Mouse (Mus musculus): Measurements from ENCODE around the gene Ptpro.

Ptpro gene

GRCm38 (mm10) chr6:137331826-137332225 is 79.7 kb downstream of the Ptpro start:
- no peak overlapping the region for H3K4me3 ChIP-seq (replicated peaks; ENCODE audit: low read length)
- TF ChIP-seq CTCF (conservative IDR thresholded peaks at IDR 0.05; ENCODE audit: low read length) (no peak), NANOG (IDR thresholded peaks at IDR 0.05; ENCODE audit: borderline replicate concordance, low read length) (no peak), POU5F1 (IDR thresholded peaks at IDR 0.05; ENCODE audit: borderline replicate concordance, low read length) (no peak)

GRCm38 (mm10) chr6:137339071-137339470 is 87.0 kb downstream of the Ptpro start:
- Histone ChIP-seq H3K27me3 (ENCODE audit: insufficient read depth, low read length) (no peaks in the 10 kb centered on the region), H3K4me3 (replicated peaks; ENCODE audit: low read length) (no peak overlapping the region), H3K4me1 (replicated peaks; ENCODE audit: low read depth, low read length) (no peaks in the 10 kb centered on the region), H3K36me3 (ENCODE audit: insufficient read depth, low read length) (no peaks in the 10 kb centered on the region), H3K9me3 (ENCODE audit: low read length) (no peaks in the 10 kb centered on the region)
- no peak for TF ChIP-seq CTCF (conservative IDR thresholded peaks at IDR 0.05; ENCODE audit: low read length)
- TF ChIP-seq NANOG (IDR thresholded peaks at IDR 0.05; ENCODE audit: borderline replicate concordance, low read length), result no peak
- no peak for TF ChIP-seq POU5F1 (IDR thresholded peaks at IDR 0.05; ENCODE audit: borderline replicate concordance, low read length)

More at GRCm38 (mm10) chr6:137331826-137332225, 79.7 kb downstream of the Ptpro start:
- Histone ChIP-seq H3K27me3 (ENCODE audit: insufficient read depth, low read length) (no peaks in the 10 kb centered on the region), H3K9me3 (ENCODE audit: low read length) (peaks cover 16% of the 10 kb centered on the region), H3K36me3 (ENCODE audit: insufficient read depth, low read length) (no peaks in the 10 kb centered on the region), H3K4me1 (replicated peaks; ENCODE audit: low read depth, low read length) (no peaks in the 10 kb centered on the region)

- Histone ChIP-seq H3K4me3 (replicated peaks; ENCODE audit: low read length) (no peak overlapping the region), H3K36me3 (ENCODE audit: insufficient read depth, low read length) (no peaks in the 10 kb centered on the region), H3K4me1 (replicated peaks; ENCODE audit: low read depth, low read length) (no peaks in the 10 kb centered on the region), H3K27me3 (ENCODE audit: insufficient read depth, low read length) (no peaks in the 10 kb centered on the region), H3K9me3 (ENCODE audit: low read length) (no peaks in the 10 kb centered on the region)
- TF ChIP-seq CTCF (conservative IDR thresholded peaks at IDR 0.05; ENCODE audit: low read length), result no peak
- no peak for TF ChIP-seq POU5F1 (IDR thresholded peaks at IDR 0.05; ENCODE audit: borderline replicate concordance, low read length)
- TF ChIP-seq NANOG (IDR thresholded peaks at IDR 0.05; ENCODE audit: borderline replicate concordance, low read length), result no peak
Observed at GRCm38 (mm10) chr6:137343688-137344441, 91.7 kb downstream of the Ptpro start.

- Histone ChIP-seq H3K27me3 (ENCODE audit: insufficient read depth, low read length) (no peaks in the 10 kb centered on the region), H3K4me3 (replicated peaks; ENCODE audit: low read length) (no peak overlapping the region), H3K36me3 (ENCODE audit: insufficient read depth, low read length) (no peaks in the 10 kb centered on the region), H3K9me3 (ENCODE audit: low read length) (no peaks in the 10 kb centered on the region), H3K4me1 (replicated peaks; ENCODE audit: low read depth, low read length) (no peaks in the 10 kb centered on the region)
- no peak for TF ChIP-seq POU5F1 (IDR thresholded peaks at IDR 0.05; ENCODE audit: borderline replicate concordance, low read length)
- no peak for TF ChIP-seq NANOG (IDR thresholded peaks at IDR 0.05; ENCODE audit: borderline replicate concordance, low read length)
- TF ChIP-seq CTCF (conservative IDR thresholded peaks at IDR 0.05; ENCODE audit: low read length), result no peak
Observed at GRCm38 (mm10) chr6:137360166-137360565, 108.0 kb downstream of the Ptpro start.

- TF ChIP-seq POU5F1 (IDR thresholded peaks at IDR 0.05; ENCODE audit: borderline replicate concordance, low read length), result no peak
- TF ChIP-seq NANOG (IDR thresholded peaks at IDR 0.05; ENCODE audit: borderline replicate concordance, low read length), result no peak
- TF ChIP-seq CTCF (conservative IDR thresholded peaks at IDR 0.05; ENCODE audit: low read length), result no peak
- H3K4me3 ChIP-seq (replicated peaks; ENCODE audit: low read length), result no peak overlapping the region
Observed at GRCm38 (mm10) chr6:137362216-137362615, 110.1 kb downstream of the Ptpro start.

GRCm38 (mm10) chr6:137364681-137365080 is 112.6 kb downstream of the Ptpro start:
- Histone ChIP-seq H3K27me3 (ENCODE audit: insufficient read depth, low read length) (no peaks in the 10 kb centered on the region), H3K36me3 (ENCODE audit: insufficient read depth, low read length) (no peaks in the 10 kb centered on the region), H3K9me3 (ENCODE audit: low read length) (no peaks in the 10 kb centered on the region), H3K4me1 (replicated peaks; ENCODE audit: low read depth, low read length) (no peaks in the 10 kb centered on the region), H3K4me3 (replicated peaks; ENCODE audit: low read length) (no peak overlapping the region)
- TF ChIP-seq CTCF (conservative IDR thresholded peaks at IDR 0.05; ENCODE audit: low read length) (no peak), NANOG (IDR thresholded peaks at IDR 0.05; ENCODE audit: borderline replicate concordance, low read length) (no peak), POU5F1 (IDR thresholded peaks at IDR 0.05; ENCODE audit: borderline replicate concordance, low read length) (no peak)

More at GRCm38 (mm10) chr6:137362216-137362615, 110.1 kb downstream of the Ptpro start:
- H3K9me3 ChIP-seq (ENCODE audit: low read length), result no peaks in the 10 kb centered on the region
- H3K36me3 ChIP-seq (ENCODE audit: insufficient read depth, low read length), result no peaks in the 10 kb centered on the region
- no peaks in the 10 kb centered on the region for H3K27me3 ChIP-seq (ENCODE audit: insufficient read depth, low read length)
- no peaks in the 10 kb centered on the region for H3K4me1 ChIP-seq (replicated peaks; ENCODE audit: low read depth, low read length)

- Histone ChIP-seq H3K27me3 (ENCODE audit: insufficient read depth, low read length) (no peaks in the 10 kb centered on the region), H3K9me3 (ENCODE audit: low read length) (no peaks in the 10 kb centered on the region), H3K36me3 (ENCODE audit: insufficient read depth, low read length) (no peaks in the 10 kb centered on the region), H3K4me3 (replicated peaks; ENCODE audit: low read length) (no peak overlapping the region), H3K4me1 (replicated peaks; ENCODE audit: low read depth, low read length) (no peaks in the 10 kb centered on the region)
- TF ChIP-seq NANOG (IDR thresholded peaks at IDR 0.05; ENCODE audit: borderline replicate concordance, low read length) (no peak), POU5F1 (IDR thresholded peaks at IDR 0.05; ENCODE audit: borderline replicate concordance, low read length) (no peak), CTCF (conservative IDR thresholded peaks at IDR 0.05; ENCODE audit: low read length) (no peak)
Observed at GRCm38 (mm10) chr6:137365637-137366036, 113.5 kb downstream of the Ptpro start.

- Histone ChIP-seq H3K9me3 (ENCODE audit: low read length) (no peaks in the 10 kb centered on the region), H3K4me3 (replicated peaks; ENCODE audit: low read length) (no peak overlapping the region), H3K4me1 (replicated peaks; ENCODE audit: low read depth, low read length) (no peaks in the 10 kb centered on the region), H3K27me3 (ENCODE audit: insufficient read depth, low read length) (no peaks in the 10 kb centered on the region), H3K36me3 (ENCODE audit: insufficient read depth, low read length) (no peaks in the 10 kb centered on the region)
- no peak for TF ChIP-seq CTCF (conservative IDR thresholded peaks at IDR 0.05; ENCODE audit: low read length)
- no peak for TF ChIP-seq NANOG (IDR thresholded peaks at IDR 0.05; ENCODE audit: borderline replicate concordance, low read length)
- TF ChIP-seq POU5F1 (IDR thresholded peaks at IDR 0.05; ENCODE audit: borderline replicate concordance, low read length), result no peak
Observed at GRCm38 (mm10) chr6:137370745-137371144, 118.6 kb downstream of the Ptpro start.

Measured in E14TG2a.4 (cell line).